Mouse (Mus musculus) heart, postnatal 10 days (tissue): Measurements from ENCODE around the gene Jtb. TPM values are rescaled to one million over a fixed set of nuclear protein-coding genes. Genes with fewer than 3 reads are reported as not detected.

Experiments used
- DNase-seq, 2 experiments: peaks; one replicate each; pipeline ENCODE4 v3.0.0; 2021
- intact Hi-C: fragments of 180-260 bp; cut with DNase I; formaldehyde crosslinking; loops from one replicate; pipeline ENCODE4 v1.15.1; 2025
- total RNA-seq, 2 experiments: library from RNA; stranded (reverse); gene quantifications; 2 replicates each; pipeline ENCODE4 v1.2.3; 2021

Jtb gene
- total RNA-seq, 2 experiments from 2014 or later, result 44.4 to 46.9 TPM

DNA sequence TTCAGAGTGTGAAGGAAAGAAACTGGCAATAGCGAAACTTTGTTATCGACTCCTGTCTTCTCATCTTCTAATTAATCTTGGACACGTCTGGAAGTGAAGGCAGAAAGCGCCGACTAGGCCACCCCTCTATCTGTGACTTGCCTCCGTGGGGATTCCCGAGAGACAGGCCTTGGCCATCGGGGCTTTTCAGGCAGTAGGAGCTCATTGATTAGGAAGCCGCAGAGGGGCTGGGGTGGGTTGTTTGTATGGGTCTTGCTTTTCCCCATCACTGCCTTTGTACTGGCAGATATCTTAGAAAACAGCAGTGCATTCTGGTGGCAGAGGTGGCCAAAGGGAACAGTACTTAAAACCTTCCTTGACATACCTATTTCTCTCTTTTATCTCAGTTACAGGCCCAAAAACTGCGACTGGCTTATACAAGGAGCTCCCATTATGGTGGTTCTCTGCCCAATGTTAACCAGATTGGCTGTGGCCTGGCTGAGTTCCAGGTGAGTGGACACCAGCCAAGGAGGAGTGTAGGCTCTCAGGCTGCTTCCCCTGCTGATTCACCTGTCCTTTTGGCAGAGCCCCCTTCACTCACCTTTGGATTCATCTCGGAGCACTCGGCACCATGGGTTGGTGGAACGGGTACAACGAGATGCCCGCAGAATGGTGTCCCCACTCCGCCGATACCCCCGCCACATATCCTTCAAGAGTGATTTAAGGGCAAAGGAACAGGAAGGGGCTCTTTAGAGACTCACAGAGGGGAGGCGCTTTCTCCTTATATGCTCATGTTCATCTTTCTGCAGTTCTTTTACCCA is 25.5 kb downstream of the Jtb start:
- intact Hi-C loops, result loop anchor here (2.0 kb wide), 1 partner anchor 36 kb away; no protein-coding TSS in a partner anchor
- DNase-seq, result no peak

GRCm38 (mm10) chr3:90258521-90258920 is 27.1 kb downstream of the Jtb start:
- no peak for DNase-seq
- intact Hi-C loops, result no loop called here

DNA sequence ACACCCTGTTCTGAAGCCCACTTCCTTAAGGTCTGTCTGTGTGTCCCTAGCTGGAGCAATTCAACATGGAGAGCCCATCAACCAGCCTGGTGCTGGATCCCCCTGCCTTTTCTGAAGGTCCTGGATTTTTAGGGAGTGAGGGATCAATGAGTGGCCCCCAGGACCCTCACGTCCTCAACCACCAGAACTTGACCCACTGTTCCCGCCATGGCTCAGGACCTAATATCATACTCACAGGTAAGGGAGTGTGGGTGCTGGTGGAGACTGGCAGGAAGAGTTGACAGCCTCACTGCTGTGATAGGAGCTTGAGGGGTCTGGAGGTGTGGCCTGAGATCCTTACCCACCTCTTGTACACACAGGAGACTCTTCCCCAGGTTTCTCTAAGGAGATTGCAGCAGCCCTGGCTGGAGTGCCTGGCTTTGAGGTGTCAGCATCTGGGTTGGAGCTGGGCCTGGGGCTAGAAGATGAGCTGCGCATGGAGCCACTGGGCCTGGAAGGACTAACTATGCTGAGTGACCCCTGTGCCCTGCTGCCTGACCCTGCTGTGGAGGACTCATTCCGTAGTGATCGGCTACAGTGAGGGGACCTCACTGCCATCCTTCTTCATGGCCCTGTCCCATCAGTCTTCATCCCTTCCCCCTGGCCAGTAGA is 31.8 kb downstream of the Jtb start:
- no peak for DNase-seq
- intact Hi-C loops, result no loop called here

DNA sequence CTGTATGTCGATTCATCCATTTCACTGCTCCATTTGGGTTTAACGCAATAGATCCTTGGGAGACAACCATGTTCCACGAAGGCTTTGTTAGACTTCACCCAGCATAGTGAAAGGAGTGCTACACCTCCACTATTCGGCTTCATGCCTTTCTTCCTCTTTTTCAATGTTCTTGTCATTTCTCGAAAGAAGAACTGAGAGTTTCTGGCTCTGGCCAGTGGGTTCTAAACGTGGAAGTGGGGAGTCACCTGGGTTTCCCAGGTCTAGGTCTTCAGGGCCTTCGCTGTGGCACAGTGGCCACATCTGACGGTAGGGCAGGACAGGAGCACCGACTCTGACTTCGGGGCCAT is 33.3 kb downstream of the Jtb start:
- no peak for DNase-seq
- intact Hi-C loops, result loop anchor here (1.0 kb wide), 2 partner anchors 28 to 109 kb away; no protein-coding TSS in a partner anchor

- peak; percentile 94 to 97 for DNase-seq
Observed at GRCm38 (mm10) chr3:90265034-90265931, 33.9 kb downstream of the Jtb start, which contains the start of gene Dennd4b. Gene Dennd4b, plus strand, starts transcription at chr3:90265185.

GRCm38 (mm10) chr3:90265932-90266741 is 34.7 kb downstream of the Jtb start:
- peak; percentile 54 to 83 for DNase-seq
- intact Hi-C loops, result loop anchor here (1.0 kb wide), 2 partner anchors 26 to 107 kb away; no protein-coding TSS in a partner anchor

More at GRCm38 (mm10) chr3:90265034-90265931, 33.9 kb downstream of the Jtb start, which contains the start of gene Dennd4b:
- intact Hi-C loops, result loop anchor here (1.0 kb wide), 2 partner anchors 27 to 108 kb away; no protein-coding TSS in a partner anchor

DNA sequence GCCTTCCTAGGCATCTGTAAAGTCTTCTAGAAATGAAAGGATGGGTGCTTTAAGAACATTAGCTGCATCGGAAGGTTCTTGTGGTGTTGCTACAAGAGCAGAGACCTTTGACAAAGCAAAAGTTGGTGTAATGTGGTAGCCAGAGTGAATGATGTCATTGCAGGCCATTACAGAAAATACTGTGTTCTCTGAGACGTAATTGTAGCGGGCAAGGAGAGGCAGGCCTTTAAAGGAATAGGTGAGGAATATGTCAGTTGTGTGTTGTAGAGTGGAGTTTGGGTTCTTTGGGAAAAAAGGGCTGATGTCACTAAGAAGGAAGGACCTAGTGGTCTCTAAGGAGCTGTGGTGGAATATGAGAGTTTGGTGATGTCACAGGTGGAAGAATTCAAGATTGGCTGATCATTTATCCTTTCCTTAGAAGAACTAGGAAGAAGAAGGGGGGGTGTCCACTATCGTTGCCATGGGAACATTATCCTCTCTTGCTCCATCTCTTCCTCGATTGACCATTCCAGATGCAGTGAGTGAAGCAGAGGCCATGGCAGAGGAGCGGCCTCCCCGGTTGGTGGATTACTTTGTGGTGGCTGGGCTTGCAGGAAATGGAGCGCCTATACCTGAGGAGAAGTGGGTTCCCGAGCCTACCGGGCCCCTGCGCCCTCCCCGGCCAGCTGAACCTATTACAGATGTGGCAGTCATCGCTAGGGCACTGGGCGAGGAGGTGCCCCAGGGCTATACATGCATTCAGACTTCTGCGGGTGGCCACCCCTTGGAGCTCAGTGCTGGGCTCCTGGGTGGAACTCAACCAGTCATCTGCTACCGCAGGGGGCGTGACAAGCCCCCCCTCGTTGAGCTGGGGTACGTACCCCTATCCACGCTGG is 35.7 kb downstream of the Jtb start:
- DNase-seq, result no peak
- intact Hi-C loops, result no loop called here

- intact Hi-C loops, result no loop called here
- DNase-seq, result no peak
Observed at GRCm38 (mm10) chr3:90268190-90268589, 36.8 kb downstream of the Jtb start.

DNA sequence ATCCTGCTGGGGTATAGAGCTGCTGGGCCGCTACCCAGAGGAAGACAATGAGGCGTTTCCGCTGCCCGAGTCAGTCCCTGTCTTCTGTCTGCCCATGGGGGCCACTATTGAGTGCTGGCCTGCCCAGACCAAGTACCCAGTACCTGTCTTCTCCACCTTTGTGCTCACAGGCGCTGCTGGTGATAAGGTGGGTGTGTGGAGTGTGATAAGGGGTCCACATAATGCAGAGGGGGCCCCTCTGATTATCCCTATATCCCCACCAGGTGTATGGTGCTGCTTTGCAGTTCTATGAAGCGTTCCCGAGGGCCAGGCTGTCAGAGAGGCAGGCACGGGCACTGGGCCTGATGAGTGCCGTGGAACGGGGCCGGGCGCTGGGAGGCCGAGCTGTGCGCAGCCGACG is 37.6 kb downstream of the Jtb start:
- DNase-seq, result no peak
- intact Hi-C loops, result no loop called here

DNA sequence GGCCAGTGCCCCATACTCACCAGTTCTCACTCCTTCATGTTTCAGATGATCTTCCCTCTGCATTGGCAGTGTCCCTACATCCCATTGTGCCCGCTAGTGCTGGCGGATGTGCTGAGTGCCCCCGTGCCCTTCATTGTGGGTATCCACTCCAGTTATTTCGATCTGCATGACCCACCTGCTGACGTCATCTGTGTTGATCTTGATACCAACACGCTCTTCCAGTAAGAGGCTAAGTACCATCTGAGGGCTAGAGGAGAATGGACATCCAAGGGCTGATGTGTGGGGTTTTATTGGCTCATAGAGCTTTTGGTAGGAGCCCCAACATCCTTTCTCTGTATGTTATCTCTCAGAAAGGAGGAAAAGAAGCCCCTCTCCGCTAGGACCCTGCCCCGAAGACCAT is 39.4 kb downstream of the Jtb start:
- intact Hi-C loops, result no loop called here
- DNase-seq, result no peak

- intact Hi-C loops, result no loop called here
- DNase-seq, result no peak
Observed at GRCm38 (mm10) chr3:90272170-90272569, 40.8 kb downstream of the Jtb start.

DNA sequence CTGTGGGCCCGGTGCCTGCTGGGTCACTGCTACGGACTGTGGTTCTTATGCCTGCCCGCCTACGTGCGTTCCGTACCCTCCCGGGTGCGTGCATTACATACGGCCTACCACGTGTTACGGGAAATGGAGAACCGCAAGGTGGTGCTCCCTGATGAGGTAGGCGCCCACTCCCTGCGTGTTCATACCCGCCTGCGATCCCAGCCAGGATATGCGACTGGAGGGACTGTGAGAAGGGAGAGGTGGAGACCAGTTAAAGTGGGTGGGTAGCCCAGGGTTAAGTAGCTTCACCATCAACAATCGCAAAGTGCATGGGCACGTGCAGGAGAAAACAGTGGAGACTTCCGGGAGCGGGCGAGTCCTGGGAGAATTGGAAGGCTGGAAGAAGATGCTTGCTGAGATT is 42.5 kb downstream of the Jtb start:
- intact Hi-C loops, result no loop called here
- no peak for DNase-seq

GRCm38 (mm10) chr3:90275286-90275685 is 43.9 kb downstream of the Jtb start:
- intact Hi-C loops, result no loop called here
- DNase-seq, result no peak

DNA sequence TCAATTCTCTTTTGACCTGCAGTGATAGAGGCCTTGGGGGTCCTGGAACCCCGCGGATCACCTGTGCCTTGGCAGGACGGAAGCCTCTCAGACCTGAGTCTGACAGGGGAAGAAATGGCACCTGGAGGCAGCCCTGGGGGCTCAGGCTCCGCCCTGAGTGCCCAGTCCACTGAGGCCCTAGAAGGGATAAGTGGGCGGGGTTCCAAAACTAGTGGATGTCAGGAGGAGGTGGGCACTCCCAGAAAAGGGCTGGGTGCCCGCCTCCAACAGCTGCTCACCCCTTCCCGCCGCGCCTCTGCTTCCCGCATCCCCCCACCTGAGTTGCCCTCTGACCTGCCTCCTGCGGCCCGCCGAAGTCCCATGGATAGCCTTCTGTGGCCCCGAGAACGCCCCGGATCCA is 45.5 kb downstream of the Jtb start:
- intact Hi-C loops, result no loop called here
- DNase-seq, result no peak

DNA sequence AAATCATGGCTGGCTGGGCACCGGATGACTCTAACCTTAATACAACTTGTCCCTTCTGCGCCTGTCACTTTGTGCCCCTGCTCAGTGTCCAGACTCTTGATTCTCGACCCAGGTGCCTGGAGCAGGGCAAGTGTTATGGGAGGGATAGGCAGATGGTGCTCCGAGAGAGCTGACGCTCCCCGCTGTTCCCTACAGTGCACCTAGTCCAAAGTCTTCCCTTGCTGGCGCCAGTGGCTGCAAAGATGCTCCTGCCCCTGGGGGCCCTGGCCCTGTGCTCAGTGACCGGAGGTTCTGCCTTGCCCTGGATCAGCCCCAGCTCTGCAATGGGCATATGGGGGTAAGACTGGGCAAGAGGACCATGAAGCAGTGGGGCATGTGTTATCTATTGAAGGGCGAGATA is 46.4 kb downstream of the Jtb start:
- DNase-seq, result no peak
- intact Hi-C loops, result no loop called here

DNA sequence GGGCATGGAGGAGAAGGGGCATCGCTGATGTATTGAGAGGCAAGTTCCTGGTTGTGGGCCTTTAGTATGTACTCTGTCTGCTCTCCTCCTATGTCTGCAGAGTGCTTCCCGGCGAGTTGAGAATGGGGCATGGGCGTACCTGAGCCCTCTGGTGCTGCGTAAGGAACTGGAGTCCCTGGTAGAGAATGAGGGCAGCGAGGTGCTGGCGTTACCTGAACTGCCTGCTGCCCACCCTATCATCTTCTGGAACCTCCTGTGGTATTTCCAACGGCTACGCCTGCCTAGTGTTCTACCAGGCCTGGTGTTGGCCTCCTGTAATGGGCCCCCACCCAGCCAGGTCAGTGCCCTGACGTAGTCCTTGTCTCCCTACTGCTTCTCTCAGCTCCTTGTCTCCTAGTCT is 46.8 kb downstream of the Jtb start:
- intact Hi-C loops, result no loop called here
- no peak for DNase-seq

- intact Hi-C loops, result no loop called here
- DNase-seq, result no peak
Observed at GRCm38 (mm10) chr3:90279216-90279615, 47.8 kb downstream of the Jtb start.

- DNase-seq, result no peak
- intact Hi-C loops, result no loop called here
Observed at GRCm38 (mm10) chr3:90279743-90280142, 48.3 kb downstream of the Jtb start.

DNA sequence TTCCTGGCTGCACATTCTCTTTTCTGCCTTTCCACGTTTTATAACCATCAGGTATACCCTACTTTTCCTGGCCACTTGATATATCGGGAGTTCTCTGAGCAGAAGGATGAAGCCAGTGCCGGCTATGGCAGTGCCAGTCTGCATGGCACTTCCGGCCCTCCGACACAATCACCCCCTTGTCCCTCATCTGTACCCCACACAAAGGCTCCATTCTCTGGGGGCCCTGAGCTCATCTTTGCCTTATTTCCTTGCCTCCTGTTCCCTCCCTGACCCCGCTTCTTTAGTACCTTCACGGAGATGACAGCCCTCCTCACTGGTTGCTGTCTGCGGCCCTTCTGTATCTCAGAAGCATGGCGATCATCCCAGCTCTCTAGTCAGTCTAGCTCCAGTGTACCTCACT is 49.3 kb downstream of the Jtb start:
- intact Hi-C loops, result no loop called here
- DNase-seq, result no peak
